Mouse (Mus musculus): Measurements from ENCODE around the gene Gm8909.
"Not testable (repeated sequence)": the region's sequence is repeated elsewhere in the genome, so short reads cannot be mapped to it uniquely, and the experiment has no call there.

Gm8909 gene

GRCm38 (mm10) chr17:36168039-36168652, at the start of gene Gm8909:
TSS of gene Gm8909 (minus strand) at chr17:36168537.
- no peak for DNase-seq

- DNase-seq: no peak
Measured at GRCm38 (mm10) chr17:36215586-36215985, 47.2 kb upstream of the Gm8909 start.

GRCm38 (mm10) chr17:36206846-36207245, 38.5 kb upstream of the Gm8909 start:
- no peak for DNase-seq

GRCm38 (mm10) chr17:36205862-36206261, 37.5 kb upstream of the Gm8909 start:
- DNase-seq: peak in 1 of 2 experiments; percentile 22

GRCm38 (mm10) chr17:36205456-36205855, 37.1 kb upstream of the Gm8909 start:
- DNase-seq: peak; percentile 49 to 54

- DNase-seq: no peak
Measured at GRCm38 (mm10) chr17:36201851-36202250, 33.5 kb upstream of the Gm8909 start.

GRCm38 (mm10) chr17:36198317-36198716, 30.0 kb upstream of the Gm8909 start:
- DNase-seq: peak in 1 of 2 experiments; percentile 32

GRCm38 (mm10) chr17:36194471-36194870, 26.1 kb upstream of the Gm8909 start:
- no peak for DNase-seq

GRCm38 (mm10) chr17:36193546-36194141, 25.3 kb upstream of the Gm8909 start:
- peak; percentile 37 to 69 for DNase-seq

- no peak for DNase-seq
Measured at GRCm38 (mm10) chr17:36192371-36192770, 24.0 kb upstream of the Gm8909 start.

- no peak for DNase-seq
Measured at GRCm38 (mm10) chr17:36190169-36190507, 21.8 kb upstream of the Gm8909 start, which contains the start of gene H2-T3. TSS of gene H2-T3 (minus strand) at chr17:36190287.

- DNase-seq: no peak
Measured at GRCm38 (mm10) chr17:36189491-36190168, 21.3 kb upstream of the Gm8909 start.

- no peak for DNase-seq
Measured at GRCm38 (mm10) chr17:36187540-36187939, 19.2 kb upstream of the Gm8909 start.

GRCm38 (mm10) chr17:36182212-36182611, 13.9 kb upstream of the Gm8909 start:
- no peak for DNase-seq

GRCm38 (mm10) chr17:36179446-36179845, 11.1 kb upstream of the Gm8909 start:
- not testable (repeated sequence) for DNase-seq

GRCm38 (mm10) chr17:36178938-36179337, 10.6 kb upstream of the Gm8909 start:
- DNase-seq: peak in 1 of 2 experiments; percentile 18

GRCm38 (mm10) chr17:36176132-36176531, 7.8 kb upstream of the Gm8909 start:
- DNase-seq: not testable (repeated sequence)

- DNase-seq: no peak
Measured at GRCm38 (mm10) chr17:36170287-36170814, 2.0 kb upstream of the Gm8909 start.

- no peak for DNase-seq
Measured at GRCm38 (mm10) chr17:36169753-36170152, 1.4 kb upstream of the Gm8909 start.

GRCm38 (mm10) chr17:36169094-36169493, 757 bp upstream of the Gm8909 start:
- not testable (repeated sequence) for DNase-seq

GRCm38 (mm10) chr17:36167306-36168038, 865 bp downstream of the Gm8909 start:
- DNase-seq: no peak

- DNase-seq: not testable (repeated sequence)
Measured at GRCm38 (mm10) chr17:36166901-36167300, 1.4 kb downstream of the Gm8909 start.

Measured in spleen, adult 18-20 months (tissue).